Mouse (Mus musculus) lung, postnatal 14 days (tissue): ENCODE results near the gene Gas7.
A peak's percentile ranks its signal among the peaks of the same experiment; 100 is the strongest.

Experiments used
- DNase-seq: peaks from one replicate; pipeline ENCODE4 v3.0.0; 2021

Gene Gas7

GRCm38 (mm10) chr11:67489647-67490175 lies 34.5 kb downstream of the Gas7 start:
- no peak for DNase-seq

GRCm38 (mm10) chr11:67496796-67497195 lies 41.6 kb downstream of the Gas7 start:
- DNase-seq, result no peak

- DNase-seq, result no peak
Observed at GRCm38 (mm10) chr11:67500115-67500514, 44.9 kb downstream of the Gas7 start.

DNA sequence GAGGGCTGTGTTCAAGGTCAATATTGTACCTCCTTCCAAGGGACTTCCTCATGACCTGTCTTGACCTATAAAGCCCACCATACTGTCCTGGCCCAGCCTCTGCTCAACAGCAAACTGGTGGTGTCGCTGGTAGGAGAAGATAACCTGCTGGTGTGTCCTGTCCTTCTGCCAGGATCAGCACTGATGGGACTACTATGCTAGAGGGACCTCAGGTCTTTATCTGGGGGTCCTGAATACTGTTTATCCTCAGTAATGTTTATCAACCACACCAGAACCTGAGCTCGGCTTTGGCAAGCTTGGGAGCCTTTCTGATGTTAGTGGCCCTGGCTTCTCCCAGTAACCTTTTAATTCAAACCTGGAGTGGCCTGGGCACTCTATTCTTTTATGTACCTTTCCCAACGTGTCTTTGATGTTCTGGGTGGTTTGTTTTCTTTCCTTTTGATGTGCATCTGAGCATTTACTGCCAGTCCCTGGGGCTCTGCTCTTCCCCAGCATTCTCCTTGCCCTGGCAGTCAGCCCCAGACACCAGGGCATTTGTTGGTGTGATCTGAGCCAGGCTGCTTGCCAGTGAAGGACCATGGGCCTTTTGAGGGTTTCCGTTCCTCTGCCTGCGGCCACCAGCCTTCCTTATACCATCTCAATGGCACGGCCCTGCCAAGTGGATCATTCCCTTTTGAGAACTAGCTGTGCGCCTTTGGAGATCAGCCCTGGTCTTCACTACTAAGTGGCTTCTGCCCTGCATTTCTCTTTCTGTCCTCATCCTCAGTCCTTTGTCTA lies 46.4 kb downstream of the Gas7 start:
- DNase-seq, result no peak

- no peak for DNase-seq
Observed at GRCm38 (mm10) chr11:67509219-67509876, 54.1 kb downstream of the Gas7 start.

DNA sequence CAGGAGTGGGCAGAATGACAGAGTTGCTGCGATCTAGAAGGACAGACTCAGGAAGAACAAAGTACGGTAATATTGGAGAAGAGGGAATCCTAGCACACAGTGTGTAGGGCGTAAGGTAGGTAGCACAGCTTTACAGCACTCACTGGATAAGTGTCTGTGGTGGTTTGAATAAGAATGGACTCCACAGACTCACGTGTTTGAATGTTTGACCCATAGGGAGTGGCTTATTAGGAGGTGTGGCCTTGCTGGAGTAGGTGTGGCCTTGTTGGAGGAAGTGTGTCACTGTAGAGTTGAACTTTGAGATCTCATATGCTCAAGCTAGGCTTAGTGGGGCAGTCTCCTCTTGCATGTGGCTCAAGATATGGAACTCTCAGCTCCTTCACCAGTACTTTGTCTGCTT lies 55.6 kb downstream of the Gas7 start:
- no peak for DNase-seq

GRCm38 (mm10) chr11:67513001-67513400 lies 57.8 kb downstream of the Gas7 start:
- no peak for DNase-seq

DNA sequence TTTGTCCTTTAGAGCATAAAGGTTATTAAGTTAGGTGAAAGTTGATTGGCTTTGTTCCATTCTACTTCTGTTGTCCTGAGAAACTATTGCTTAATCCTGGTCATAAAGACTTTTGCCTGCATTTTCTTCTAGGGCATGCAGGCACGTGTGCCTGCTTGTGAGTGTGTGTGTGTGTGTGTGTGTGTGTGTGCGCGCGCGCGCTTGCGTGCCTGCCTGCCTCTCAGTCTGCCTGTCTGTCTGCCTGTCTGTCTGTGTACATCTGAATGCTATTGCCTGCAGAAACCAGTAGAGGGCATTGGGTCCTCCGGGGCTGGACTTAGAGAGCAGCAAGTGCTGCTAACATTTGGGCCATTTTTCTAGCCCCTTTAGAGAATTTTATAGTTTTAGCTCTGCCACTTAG lies 59.2 kb downstream of the Gas7 start:
- DNase-seq, result no peak

DNA sequence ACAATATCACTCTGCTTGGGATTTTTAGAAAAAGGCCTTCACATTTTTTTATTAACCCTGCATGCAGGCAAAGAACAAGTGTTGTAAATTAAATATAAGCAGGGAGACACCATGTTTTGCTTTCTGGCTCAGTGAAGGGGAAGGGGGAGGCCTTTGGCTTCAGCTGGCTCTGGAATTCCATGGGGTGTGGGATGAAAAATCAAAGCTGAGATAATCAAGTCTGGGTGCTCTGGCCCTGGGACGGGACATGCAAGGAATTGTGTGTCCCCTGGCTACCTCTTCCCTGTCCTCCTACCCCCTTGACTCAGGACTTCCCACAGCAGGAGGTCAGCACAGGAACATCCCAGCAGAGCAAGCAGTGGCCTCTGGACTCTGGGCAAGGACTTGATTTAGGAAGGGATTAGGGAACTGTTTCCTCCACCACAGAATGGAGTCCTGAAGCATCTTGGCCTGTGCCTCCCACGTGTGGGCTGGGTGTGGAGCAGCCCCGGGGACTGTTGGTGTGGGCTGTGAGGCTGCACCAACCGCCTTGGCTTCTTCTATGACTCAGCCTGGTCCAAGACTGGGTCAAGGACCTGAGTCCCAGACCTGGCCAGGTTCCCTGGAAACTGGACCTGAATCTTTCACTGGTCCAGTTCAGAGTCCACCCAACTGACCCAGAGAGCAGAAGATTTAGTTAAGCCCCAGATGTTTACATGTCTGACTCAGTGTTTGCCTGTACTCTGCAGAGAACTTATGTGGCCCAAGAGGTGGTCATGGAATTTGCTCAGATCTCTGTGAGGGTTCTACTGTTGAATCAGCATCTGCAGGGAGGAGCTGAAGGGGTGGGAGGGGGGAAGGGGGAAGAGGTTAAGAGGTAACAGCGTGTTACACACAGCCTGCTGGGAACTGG lies 60.0 kb downstream of the Gas7 start:
- peak; percentile 57 for DNase-seq

- no peak for DNase-seq
Observed at GRCm38 (mm10) chr11:67515912-67516305, 60.7 kb downstream of the Gas7 start.

DNA sequence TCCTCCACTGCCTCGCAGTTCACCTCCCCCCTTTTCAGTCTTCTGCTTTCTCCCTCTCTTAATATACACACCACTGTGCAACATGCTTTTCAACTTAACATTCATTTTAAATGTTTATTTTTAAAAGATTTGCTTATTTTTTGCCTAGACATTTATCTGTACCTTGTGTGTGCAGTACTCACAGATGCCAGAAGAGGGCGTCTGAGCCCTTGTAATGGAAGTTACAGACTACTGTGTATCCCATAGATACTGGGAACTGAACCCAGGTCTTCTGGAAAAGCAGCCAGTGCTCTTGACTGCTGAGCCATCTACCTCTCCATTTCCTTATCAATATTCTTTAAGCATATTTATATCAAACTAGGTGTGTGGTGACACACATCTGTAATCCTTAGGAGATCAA lies 62.5 kb downstream of the Gas7 start:
- no peak for DNase-seq

DNA sequence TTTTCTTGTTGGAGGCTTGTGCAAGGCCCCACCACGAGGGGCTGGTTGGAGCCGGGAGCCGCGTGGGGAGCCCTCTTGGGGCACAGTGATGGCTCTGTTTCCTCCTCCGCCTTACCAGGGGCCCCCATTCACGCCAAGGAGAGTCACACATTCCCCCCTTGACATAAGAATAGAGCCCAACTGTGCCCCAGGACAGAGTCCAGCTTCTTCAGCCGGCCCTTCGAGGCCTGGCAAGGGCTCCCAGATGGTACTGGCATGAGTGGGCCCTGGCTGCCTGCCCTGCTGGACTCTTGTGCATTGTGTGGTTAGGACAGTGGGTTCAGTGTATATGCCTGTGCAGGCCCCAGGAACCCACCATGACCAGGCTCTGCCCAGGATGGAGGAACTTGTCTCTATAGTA lies 63.7 kb downstream of the Gas7 start:
- DNase-seq, result no peak

GRCm38 (mm10) chr11:67522671-67523070 lies 67.4 kb downstream of the Gas7 start:
- no peak for DNase-seq

- DNase-seq, result peak; percentile 62
Observed at GRCm38 (mm10) chr11:67523806-67524205, 68.6 kb downstream of the Gas7 start.

- no peak for DNase-seq
Observed at GRCm38 (mm10) chr11:67524731-67525130, 69.5 kb downstream of the Gas7 start.

- no peak for DNase-seq
Observed at GRCm38 (mm10) chr11:67525841-67526240, 70.6 kb downstream of the Gas7 start.

GRCm38 (mm10) chr11:67526621-67527545 lies 71.6 kb downstream of the Gas7 start:
- peak; percentile 75 for DNase-seq

DNA sequence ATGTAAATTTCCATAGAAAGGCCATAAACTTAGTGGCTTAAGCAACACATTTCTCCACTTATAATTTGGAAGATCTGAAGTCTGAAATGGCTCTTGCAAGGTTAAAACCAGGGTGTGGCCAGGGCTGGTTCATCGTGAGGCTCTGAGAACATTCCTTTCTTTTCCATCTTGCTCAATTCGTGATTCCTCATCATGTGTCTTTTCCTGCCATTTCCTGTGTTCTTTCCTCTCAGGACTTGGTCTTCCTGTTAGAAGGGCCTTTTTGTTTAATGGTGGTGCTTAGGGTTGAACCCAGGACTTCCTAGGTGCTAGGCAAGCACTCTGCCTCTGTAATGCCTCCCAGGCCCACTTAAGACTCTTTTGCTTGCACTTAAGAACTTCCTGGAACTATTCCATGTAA lies 76.0 kb downstream of the Gas7 start:
- no peak for DNase-seq

DNA sequence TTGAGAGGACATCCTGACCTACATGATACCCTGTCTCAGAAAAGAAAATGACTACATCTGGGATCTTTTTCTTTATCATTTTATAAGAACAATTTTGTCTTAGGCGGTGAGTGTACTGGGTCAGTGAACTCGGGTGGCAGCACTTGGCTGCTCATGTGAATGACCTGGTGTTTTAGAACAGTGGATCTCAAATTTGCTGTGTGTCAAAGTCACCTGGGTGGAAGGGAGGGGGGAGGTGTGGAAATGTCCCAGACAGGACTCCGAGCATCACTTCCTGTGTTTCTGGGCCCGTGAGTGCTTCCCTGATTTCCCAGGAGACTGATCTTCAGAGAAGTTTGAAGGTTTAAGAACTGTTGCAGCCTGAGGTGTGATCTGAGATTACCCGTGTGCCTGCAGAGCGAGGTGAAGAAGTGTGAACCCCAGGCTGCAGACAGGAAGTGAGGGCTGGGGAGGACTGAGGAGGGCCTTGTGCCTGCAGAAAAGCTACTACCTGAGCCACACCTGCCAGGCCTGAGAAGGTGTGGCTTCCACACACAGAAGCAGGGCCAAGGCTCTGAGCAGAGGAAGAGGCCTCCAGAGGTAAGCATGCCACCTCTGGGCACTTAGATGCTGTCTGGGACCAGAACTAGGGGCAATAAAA lies 76.8 kb downstream of the Gas7 start:
- no peak for DNase-seq

GRCm38 (mm10) chr11:67532728-67533127 lies 77.5 kb downstream of the Gas7 start:
- no peak for DNase-seq

GRCm38 (mm10) chr11:67533151-67533550 lies 77.9 kb downstream of the Gas7 start:
- no peak for DNase-seq

DNA sequence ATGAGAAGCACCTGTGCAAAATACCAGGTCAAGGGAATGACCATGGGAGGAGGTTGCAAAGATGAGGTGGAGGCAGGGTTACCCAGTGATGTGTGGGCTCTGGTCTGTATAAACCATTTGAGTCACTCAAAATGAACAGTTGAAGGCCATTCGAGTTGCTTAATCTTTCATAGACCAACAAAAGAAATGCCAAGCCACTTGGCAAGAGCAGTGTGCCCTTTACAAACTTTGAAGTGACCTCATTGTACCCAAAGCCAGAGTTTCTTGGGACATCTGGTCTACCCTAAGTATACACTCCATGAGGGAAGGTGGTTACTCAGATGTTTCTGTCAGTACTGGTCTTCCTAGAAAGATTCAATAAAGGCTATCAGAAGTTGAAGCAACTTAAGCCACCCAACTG lies 80.5 kb downstream of the Gas7 start:
- no peak for DNase-seq
